Mouse (Mus musculus) midbrain, embryonic 10.5 days (tissue): Measurements from ENCODE around the gene Zmynd8. TPM values are rescaled to one million over a fixed set of nuclear protein-coding genes. Genes with fewer than 3 reads are reported as not detected.
A peak's percentile ranks its signal among the peaks of the same experiment; 100 is the strongest.

Experiments used
- DNase-seq: peaks from one replicate; pipeline ENCODE4 v3.0.0-alpha.2; 2017; ENCODE audit warnings: low spot score
- H3K27ac ChIP-seq: fragments of 300-500 bp; sonication (generic); replicated peaks from 2 replicates; pipeline ENCODE4 v1.5.1; 2016; ENCODE audit warnings: mild to moderate bottlenecking
- H3K27me3 ChIP-seq: fragments of 300-500 bp; sonication (generic); 2 replicates; pipeline ENCODE4 v1.6.1; 2016; ENCODE audit warnings: low read depth, mild to moderate bottlenecking; ENCODE audit not compliant: poor library complexity, severe bottlenecking
- H3K36me3 ChIP-seq: fragments of 300-500 bp; sonication (generic); 2 replicates; pipeline ENCODE4 v1.6.1; 2016; ENCODE audit warnings: mild to moderate bottlenecking, moderate library complexity
- H3K4me1 ChIP-seq: fragments of 300-500 bp; sonication (generic); 2 replicates; pipeline ENCODE4 v1.6.1; 2016
- H3K4me3 ChIP-seq: fragments of 300-500 bp; sonication (generic); 2 replicates; pipeline ENCODE4 v1.5.1; 2016; ENCODE audit warnings: mild to moderate bottlenecking, moderate library complexity
- H3K9me3 ChIP-seq: fragments of 300-500 bp; sonication (generic); replicated peaks from 2 replicates; pipeline ENCODE4 v1.6.1; 2016; ENCODE audit warnings: mild to moderate bottlenecking
- WGBS: fragments of 180-500 bp; shearing (Covaris S2); methylation state at CpG from one replicate; pipeline ENCODE4 v1.1.7; 2016; 5-methylcytosine and 5-hydroxymethylcytosine counted together
- polyA plus RNA-seq: library from polyadenylated mRNA; unstranded; fragments of >200 nt; fragmentation: Nextera tagmentation; extraction: Ambion mirVana; gene quantifications from 2 replicates; pipeline ENCODE4 v1.2.1, GENCODE M21; 2016

Gene Zmynd8
- polyA plus RNA-seq, 1 experiment from 2014 or later, result 61.4 TPM

GRCm38 (mm10) chr2:165922047-165922728 lies 23.4 kb upstream of the Zmynd8 start:
- Histone ChIP-seq H3K36me3 (no peaks in the 10 kb centered on the region), H3K4me1 (peaks cover 12% of the 10 kb centered on the region), H3K27me3 (no peaks in the 10 kb centered on the region), H3K4me3 (no peak overlapping the region), H3K9me3 (no peaks in the 10 kb centered on the region), H3K27ac (no peak overlapping the region)
- no peak for DNase-seq
- 71% methylated on average over 13 of the region's 13 CpGs for WGBS

GRCm38 (mm10) chr2:165914298-165914697 lies 15.5 kb upstream of the Zmynd8 start:
- no peaks in the 10 kb centered on the region for H3K27me3 ChIP-seq

DNA sequence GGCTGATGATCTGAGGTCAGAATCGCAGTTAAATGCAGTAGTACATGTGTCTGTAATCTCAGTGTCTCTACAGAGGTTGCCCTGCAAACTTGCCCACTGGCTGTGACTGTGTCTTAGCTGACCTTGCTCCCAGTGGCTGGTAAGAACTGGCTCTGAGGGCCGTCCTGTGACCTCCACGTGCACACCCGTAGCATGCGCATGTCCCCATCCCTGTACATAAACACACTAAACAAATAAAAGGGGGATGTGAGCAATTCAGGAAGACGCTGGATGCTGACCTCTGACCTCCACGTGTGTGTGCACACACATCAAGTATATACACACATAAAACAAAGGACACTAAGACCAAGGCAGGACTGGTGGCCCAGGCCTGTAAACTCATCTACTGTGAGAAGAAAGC lies 14.3 kb upstream of the Zmynd8 start:
- H3K27me3 ChIP-seq, result no peaks in the 10 kb centered on the region
- H3K9me3 ChIP-seq, result no peaks in the 10 kb centered on the region
- no peaks in the 10 kb centered on the region for H3K36me3 ChIP-seq
- 0 out of 2 replicates have a peak, but pooled peaks cover 7% of the 10 kb centered on the region for H3K4me1 ChIP-seq
- WGBS, result 77% methylated on average over 7 of the region's 7 CpGs
- DNase-seq, result no peak
- no peak overlapping the region for H3K4me3 ChIP-seq
- peak overlapping the region; percentile 13; the same call in 1 of the 2 replicates for H3K27ac ChIP-seq

More at GRCm38 (mm10) chr2:165914298-165914697, 15.5 kb upstream of the Zmynd8 start:
- 29% methylated on average over 11 of the region's 11 CpGs for WGBS
- H3K9me3 ChIP-seq, result no peaks in the 10 kb centered on the region
- peak; percentile 89 for DNase-seq
- H3K27ac ChIP-seq, result peak overlapping the region; percentile 43; the same call in 1 of the 2 replicates
- H3K36me3 ChIP-seq, result no peaks in the 10 kb centered on the region
- H3K4me3 ChIP-seq, result no peak overlapping the region
- H3K4me1 ChIP-seq, result 0 out of 2 replicates have a peak, but pooled peaks cover 7% of the 10 kb centered on the region

- Histone ChIP-seq H3K36me3 (no peaks in the 10 kb centered on the region), H3K4me3 (no peak overlapping the region), H3K4me1 (peaks cover 32% of the 10 kb centered on the region), H3K27me3 (no peaks in the 10 kb centered on the region), H3K9me3 (no peaks in the 10 kb centered on the region), H3K27ac (no peak overlapping the region)
- DNase-seq, result no peak
Measured at GRCm38 (mm10) chr2:165909731-165910130, 10.9 kb upstream of the Zmynd8 start.

- no peak for DNase-seq
- 53% methylated on average over 7 of the region's 8 CpGs for WGBS
- H3K9me3 ChIP-seq, result no peaks in the 10 kb centered on the region
- peak overlapping the region; percentile 69 for H3K27ac ChIP-seq
- H3K4me3 ChIP-seq, result no peak overlapping the region
- no peaks in the 10 kb centered on the region for H3K36me3 ChIP-seq
- H3K4me1 ChIP-seq, result peaks cover 28% of the 10 kb centered on the region
- H3K27me3 ChIP-seq, result no peaks in the 10 kb centered on the region
Measured at GRCm38 (mm10) chr2:165907199-165907598, 8.4 kb upstream of the Zmynd8 start.

- H3K9me3 ChIP-seq, result no peaks in the 10 kb centered on the region
- H3K27ac ChIP-seq, result peak overlapping the region; percentile 69
- peak; percentile 52 for DNase-seq
- H3K4me1 ChIP-seq, result peaks cover 28% of the 10 kb centered on the region
- H3K36me3 ChIP-seq, result no peaks in the 10 kb centered on the region
- no peak overlapping the region for H3K4me3 ChIP-seq
- no peaks in the 10 kb centered on the region for H3K27me3 ChIP-seq
- WGBS, result 37% methylated on average over 15 of the region's 15 CpGs
Measured at GRCm38 (mm10) chr2:165906332-165906945, 7.6 kb upstream of the Zmynd8 start.

DNA sequence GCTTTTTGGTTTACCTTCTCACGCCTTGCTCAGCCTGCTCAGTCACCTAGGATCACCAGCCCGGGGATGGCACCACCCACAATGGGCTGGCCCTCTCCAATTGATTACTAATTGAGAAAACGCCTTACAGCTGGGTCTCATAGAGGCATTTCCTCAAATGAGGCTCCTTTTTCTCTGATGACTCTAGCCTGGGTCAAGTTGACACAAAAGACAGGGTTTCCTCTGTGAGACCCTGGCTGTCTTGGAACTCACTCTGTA lies 2.2 kb upstream of the Zmynd8 start:
- Histone ChIP-seq H3K36me3 (no peaks in the 10 kb centered on the region), H3K9me3 (no peaks in the 10 kb centered on the region), H3K4me3 (no peak overlapping the region), H3K27ac (peak overlapping the region; percentile 88), H3K4me1 (peaks cover 55% of the 10 kb centered on the region), H3K27me3 (no peaks in the 10 kb centered on the region)
- 35% methylated on average over 3 of the region's 3 CpGs for WGBS
- DNase-seq, result no peak

GRCm38 (mm10) chr2:165900351-165901126 lies 1.7 kb upstream of the Zmynd8 start:
- peaks cover 57% of the 10 kb centered on the region for H3K4me1 ChIP-seq

GRCm38 (mm10) chr2:165899923-165900322 lies 1.1 kb upstream of the Zmynd8 start:
- Histone ChIP-seq H3K27ac (peak overlapping the region; percentile 88), H3K27me3 (no peaks in the 10 kb centered on the region), H3K4me3 (peak overlapping the region; percentile 36; the same call in 1 of the 2 replicates), H3K4me1 (peaks cover 60% of the 10 kb centered on the region), H3K36me3 (no peaks in the 10 kb centered on the region), H3K9me3 (no peaks in the 10 kb centered on the region)
- no peak for DNase-seq
- WGBS, result 28% methylated on average over 3 of the region's 3 CpGs

More at GRCm38 (mm10) chr2:165900351-165901126, 1.7 kb upstream of the Zmynd8 start:
- peak overlapping the region; percentile 36 for H3K4me3 ChIP-seq
- no peaks in the 10 kb centered on the region for H3K9me3 ChIP-seq
- H3K27ac ChIP-seq, result peak overlapping the region; percentile 88
- peak; percentile 63 for DNase-seq
- no peaks in the 10 kb centered on the region for H3K27me3 ChIP-seq
- WGBS, result 10% methylated on average over 23 of the region's 23 CpGs
- no peaks in the 10 kb centered on the region for H3K36me3 ChIP-seq

- DNase-seq, result no peak
- Histone ChIP-seq H3K27ac (peak overlapping the region; percentile 88), H3K9me3 (no peaks in the 10 kb centered on the region), H3K27me3 (no peaks in the 10 kb centered on the region), H3K4me3 (no peak overlapping the region), H3K4me1 (peaks cover 59% of the 10 kb centered on the region), H3K36me3 (no peaks in the 10 kb centered on the region)
- 31% methylated on average over 6 of the region's 6 CpGs for WGBS
Measured at GRCm38 (mm10) chr2:165899474-165899873, 658 bp upstream of the Zmynd8 start.

DNA sequence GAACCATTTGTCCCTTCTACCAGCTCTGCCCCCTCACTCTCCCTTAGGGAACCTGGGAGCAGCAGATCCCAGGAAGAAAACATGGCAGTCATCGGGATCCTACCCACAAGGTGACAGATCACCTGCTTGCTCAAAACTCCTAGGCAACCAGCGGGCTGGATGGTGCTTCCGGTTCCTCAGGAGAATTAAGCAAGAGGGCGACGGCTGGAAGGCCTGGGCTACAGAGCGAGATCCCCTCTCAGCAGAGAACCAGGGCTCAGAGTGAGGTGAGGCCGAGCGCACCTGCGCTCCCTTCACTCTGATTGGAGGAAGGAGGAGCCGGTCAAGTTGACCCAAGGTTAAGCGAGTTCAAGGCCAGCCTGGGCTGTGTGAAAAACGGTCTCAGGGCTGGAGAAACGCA lies 2.6 kb downstream of the Zmynd8 start:
- Histone ChIP-seq H3K36me3 (no peaks in the 10 kb centered on the region), H3K27me3 (no peaks in the 10 kb centered on the region), H3K4me3 (no peak overlapping the region), H3K27ac (peak overlapping the region; percentile 23; the same call in 1 of the 2 replicates), H3K4me1 (peaks cover 58% of the 10 kb centered on the region), H3K9me3 (no peaks in the 10 kb centered on the region)
- peak; percentile 12 for DNase-seq
- WGBS, result 78% methylated on average over 13 of the region's 13 CpGs

- Histone ChIP-seq H3K4me3 (no peak overlapping the region), H3K36me3 (no peaks in the 10 kb centered on the region), H3K9me3 (no peaks in the 10 kb centered on the region), H3K4me1 (peaks cover 54% of the 10 kb centered on the region), H3K27ac (peak overlapping the region; percentile 63), H3K27me3 (no peaks in the 10 kb centered on the region)
- no peak for DNase-seq
- WGBS, result 94% methylated on average over 4 of the region's 4 CpGs
Measured at GRCm38 (mm10) chr2:165895687-165896086, 3.1 kb downstream of the Zmynd8 start.

GRCm38 (mm10) chr2:165894533-165894932 lies 4.3 kb downstream of the Zmynd8 start:
- 62% methylated on average over 4 of the region's 4 CpGs for WGBS

More at GRCm38 (mm10) chr2:165894533-165894932, 4.3 kb downstream of the Zmynd8 start:
- H3K36me3 ChIP-seq, result no peaks in the 10 kb centered on the region
- peak; percentile 12 for DNase-seq
- H3K27me3 ChIP-seq, result no peaks in the 10 kb centered on the region
- H3K4me3 ChIP-seq, result no peak overlapping the region
- H3K9me3 ChIP-seq, result no peaks in the 10 kb centered on the region
- H3K27ac ChIP-seq, result no peak overlapping the region; the same call in 1 of the 2 replicates
- peaks cover 54% of the 10 kb centered on the region for H3K4me1 ChIP-seq
